Mouse (Mus musculus): ENCODE results near the gene Olfr1315-ps1.

Olfr1315-ps1 gene

GRCm38 (mm10) chr2:112115340-112115739 lies at the start of gene Olfr1315-ps1:
Gene Olfr1315-ps1, minus strand, starts transcription at chr2:112115440.
- DNase-seq (ENCODE audit: low spot score in 2 of 2): no peak

- no peak for DNase-seq (ENCODE audit: low spot score in 2 of 2)
Observed at GRCm38 (mm10) chr2:112153898-112154297, 38.7 kb upstream of the Olfr1315-ps1 start, which contains the start of gene Olfr1318. Gene Olfr1318, plus strand, starts transcription at chr2:112154198.

- DNase-seq (ENCODE audit: low spot score in 2 of 2): no peak
Observed at GRCm38 (mm10) chr2:112140029-112140428, 24.8 kb upstream of the Olfr1315-ps1 start, which contains the start of gene Olfr1317. Gene Olfr1317, plus strand, starts transcription at chr2:112140329.

DNA sequence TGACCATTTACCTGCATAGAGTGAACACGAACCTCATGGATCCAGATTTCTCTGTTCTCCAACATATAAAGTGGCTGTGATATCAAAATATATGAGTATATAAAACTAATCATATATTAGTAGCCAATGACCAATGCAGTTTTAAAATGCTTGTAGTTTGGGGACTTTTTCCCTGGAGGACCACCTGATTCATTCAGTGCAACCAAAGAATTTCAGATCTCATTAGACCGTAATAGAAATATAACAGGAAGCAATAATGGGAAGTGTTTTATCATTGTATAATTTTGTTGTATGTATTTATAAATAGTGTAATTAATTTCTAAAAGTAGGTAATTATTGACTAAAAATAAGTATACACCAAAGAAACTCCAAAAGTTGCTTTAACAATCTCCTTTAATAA lies 19.6 kb upstream of the Olfr1315-ps1 start, which contains the start of gene Olfr1316:
Gene Olfr1316 (minus strand): TSS at position 101 of the 400 bp plus-strand sequence.
- no peak for DNase-seq (ENCODE audit: low spot score in 2 of 2)

GRCm38 (mm10) chr2:112096681-112097080 lies 18.6 kb downstream of the Olfr1315-ps1 start, which contains the start of gene Olfr1314:
Gene Olfr1314, minus strand, starts transcription at chr2:112096781.
- DNase-seq (ENCODE audit: low spot score in 2 of 2): no peak

DNA sequence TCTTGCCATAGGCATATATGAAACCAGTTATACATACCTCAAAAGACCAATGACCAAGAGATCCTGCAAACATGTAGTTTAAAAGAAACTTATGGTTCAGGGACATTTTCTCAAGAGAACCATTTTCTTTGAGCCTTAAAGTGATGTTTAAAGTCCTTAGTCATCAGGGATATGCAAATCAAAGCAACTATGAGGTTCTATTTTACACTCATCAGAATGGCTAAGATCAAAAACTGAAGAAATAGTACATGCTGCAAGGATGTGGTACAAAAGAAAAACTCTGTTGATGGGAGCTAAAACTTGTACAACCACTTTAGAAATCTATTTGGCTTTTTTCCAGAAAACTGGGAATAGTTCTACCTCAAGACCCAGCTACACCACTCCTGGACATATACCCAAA lies 37.5 kb downstream of the Olfr1315-ps1 start, which contains the start of gene Olfr1313:
Gene Olfr1313 (minus strand): TSS at position 101 of the 400 bp plus-strand sequence.
- no peak for DNase-seq (ENCODE audit: low spot score in 2 of 2)

Data from cerebellum, postnatal 4 days (tissue).